Mouse (Mus musculus): ENCODE data around the gene Pfn3. TPM values are rescaled to one million over a fixed set of nuclear protein-coding genes. Genes with fewer than 3 reads are reported as not detected.

Pfn3 gene
- polyA plus RNA-seq, 1 experiment = not detected

DNA sequence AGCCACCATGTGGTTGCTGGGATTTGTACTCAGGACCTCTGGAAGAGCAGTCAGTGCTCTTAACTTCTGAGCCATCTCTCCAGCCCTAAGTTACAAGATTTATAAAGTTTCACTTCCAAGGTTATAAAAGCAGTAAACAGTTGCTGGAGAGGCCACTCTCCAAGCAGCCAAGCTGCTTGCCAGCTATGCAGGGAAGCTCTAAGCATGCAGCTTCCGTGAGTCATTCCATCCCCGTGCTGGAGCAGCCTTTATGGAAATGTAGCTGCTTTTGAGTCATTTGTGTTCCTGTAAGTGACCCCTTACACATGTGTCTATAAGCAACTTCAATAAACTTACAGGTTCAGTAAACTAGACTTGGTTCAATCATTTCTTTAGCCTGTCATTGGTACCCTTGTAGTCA is 15.5 kb upstream of the Pfn3 start:
- no peak overlapping the region for H3K27ac ChIP-seq (ENCODE audit: insufficient read depth, low read depth, low read length)
- H3K27me3 ChIP-seq (ENCODE audit: control insufficient read depth, insufficient read depth, low read length) = no peaks in the 10 kb centered on the region
- TF ChIP-seq CTCF (IDR thresholded peaks at IDR 0.05; ENCODE audit: extremely low read depth, insufficient read length, insufficient replicate concordance, low read depth, low read length) = no peak
- no peak for TF ChIP-seq POLR2A (IDR thresholded peaks at IDR 0.05; ENCODE audit: low read depth, low read length)
- H3K4me1 ChIP-seq (ENCODE audit: control insufficient read depth, insufficient read depth, insufficient read length, low read length) = peaks cover 8% of the 10 kb centered on the region; the same call in 1 of the 2 replicates
- H3K36me3 ChIP-seq (ENCODE audit: control insufficient read depth, insufficient read depth, low read length) = no peaks in the 10 kb centered on the region
- H3K4me3 ChIP-seq (ENCODE audit: low read depth, low read length) = no peak overlapping the region
- 89% methylated on average over 2 of the region's 2 CpGs for WGBS

DNA sequence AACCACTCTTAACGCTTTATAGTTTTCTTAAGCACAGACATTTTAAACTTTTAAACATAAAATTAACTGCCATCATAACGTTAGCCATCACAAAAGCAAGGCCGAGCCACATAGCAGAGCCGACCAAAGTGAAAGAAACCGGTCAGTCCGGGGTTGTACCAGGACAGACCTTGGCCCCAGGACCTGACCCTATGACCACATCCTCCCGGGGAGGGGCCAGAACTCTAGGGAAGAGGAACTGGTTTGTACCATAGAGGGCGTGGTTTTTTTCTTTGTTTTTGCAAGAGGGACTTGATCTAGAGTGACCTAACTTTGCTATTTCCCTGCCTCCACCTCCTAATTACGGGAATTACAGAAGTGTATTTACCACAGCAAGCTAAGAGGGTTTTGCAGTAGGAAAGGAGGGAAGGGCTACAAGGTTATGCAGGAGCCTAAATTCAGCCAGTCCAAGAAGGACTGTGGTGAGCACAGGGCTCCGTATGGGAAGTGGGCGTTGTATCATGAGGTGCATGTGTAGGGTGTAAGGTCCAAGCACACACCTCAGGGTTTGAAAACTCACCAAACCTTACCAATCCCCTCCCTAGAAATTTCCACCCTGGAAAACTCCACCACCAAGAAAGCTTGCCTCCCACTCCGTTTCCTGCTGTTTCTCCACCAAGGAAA is 14.3 kb upstream of the Pfn3 start:
- Histone ChIP-seq H3K4me1 (ENCODE audit: control insufficient read depth, insufficient read depth, insufficient read length, low read length) (peaks cover 8% of the 10 kb centered on the region; the same call in 1 of the 2 replicates), H3K27ac (ENCODE audit: insufficient read depth, low read depth, low read length) (peak overlapping the region; percentile 43), H3K36me3 (ENCODE audit: control insufficient read depth, insufficient read depth, low read length) (no peaks in the 10 kb centered on the region), H3K4me3 (ENCODE audit: low read depth, low read length) (no peak overlapping the region), H3K27me3 (ENCODE audit: control insufficient read depth, insufficient read depth, low read length) (no peaks in the 10 kb centered on the region)
- 43% methylated on average over 12 of the region's 12 CpGs for whole genome bisulfite sequencing
- TF ChIP-seq POLR2A (IDR thresholded peaks at IDR 0.05; ENCODE audit: low read depth, low read length) (no peak), CTCF (IDR thresholded peaks at IDR 0.05; ENCODE audit: extremely low read depth, insufficient read length, insufficient replicate concordance, low read depth, low read length) (no peak)

- H3K4me3 ChIP-seq (ENCODE audit: low read depth, low read length) = no peak within 1 kb of the TSS
- no peak within 1 kb of the TSS for H3K27ac ChIP-seq (ENCODE audit: insufficient read depth, low read depth, low read length)
- TF ChIP-seq CTCF (IDR thresholded peaks at IDR 0.05; ENCODE audit: extremely low read depth, insufficient read length, insufficient replicate concordance, low read depth, low read length) (no peak), POLR2A (IDR thresholded peaks at IDR 0.05; ENCODE audit: low read depth, low read length) (no peak)
- H3K4me1 ChIP-seq (ENCODE audit: control insufficient read depth, insufficient read depth, insufficient read length, low read length) = peaks cover 8% of the 10 kb centered on the region
- H3K36me3 ChIP-seq (ENCODE audit: control insufficient read depth, insufficient read depth, low read length) = no peaks in the 10 kb centered on the region
- no peaks in the 10 kb centered on the region for H3K27me3 ChIP-seq (ENCODE audit: control insufficient read depth, insufficient read depth, low read length)
- WGBS = 80% methylated on average over 10 of the region's 10 CpGs
These were observed 11.6 kb upstream of the Pfn3 start, which contains the start of gene F12 for GRCm38 (mm10) chr13:55426613-55427012. F12 (minus strand) TSS chr13:55426793.

- WGBS = 8% methylated on average over 35 of the region's 35 CpGs
- Histone ChIP-seq H3K36me3 (ENCODE audit: control insufficient read depth, insufficient read depth, low read length) (no peaks in the 10 kb centered on the region), H3K27me3 (ENCODE audit: control insufficient read depth, insufficient read depth, low read length) (peaks cover 15% of the 10 kb centered on the region), H3K4me1 (ENCODE audit: control insufficient read depth, insufficient read depth, insufficient read length, low read length) (peaks cover 18% of the 10 kb centered on the region), H3K4me3 (ENCODE audit: low read depth, low read length) (peak overlapping the region; percentile 26), H3K27ac (ENCODE audit: insufficient read depth, low read depth, low read length) (no peak overlapping the region)
- TF ChIP-seq CTCF (IDR thresholded peaks at IDR 0.05; ENCODE audit: extremely low read depth, insufficient read length, insufficient replicate concordance, low read depth, low read length) (peak; percentile 65), POLR2A (IDR thresholded peaks at IDR 0.05; ENCODE audit: low read depth, low read length) (no peak)
These were observed 6.1 kb upstream of the Pfn3 start for GRCm38 (mm10) chr13:55420933-55421800.

- 22% methylated on average over 51 of the region's 51 CpGs for WGBS
- TF ChIP-seq POLR2A (IDR thresholded peaks at IDR 0.05; ENCODE audit: low read depth, low read length) (no peak), CTCF (IDR thresholded peaks at IDR 0.05; ENCODE audit: extremely low read depth, insufficient read length, insufficient replicate concordance, low read depth, low read length) (no peak)
These were observed 5.2 kb upstream of the Pfn3 start for GRCm38 (mm10) chr13:55420018-55420932.

DNA sequence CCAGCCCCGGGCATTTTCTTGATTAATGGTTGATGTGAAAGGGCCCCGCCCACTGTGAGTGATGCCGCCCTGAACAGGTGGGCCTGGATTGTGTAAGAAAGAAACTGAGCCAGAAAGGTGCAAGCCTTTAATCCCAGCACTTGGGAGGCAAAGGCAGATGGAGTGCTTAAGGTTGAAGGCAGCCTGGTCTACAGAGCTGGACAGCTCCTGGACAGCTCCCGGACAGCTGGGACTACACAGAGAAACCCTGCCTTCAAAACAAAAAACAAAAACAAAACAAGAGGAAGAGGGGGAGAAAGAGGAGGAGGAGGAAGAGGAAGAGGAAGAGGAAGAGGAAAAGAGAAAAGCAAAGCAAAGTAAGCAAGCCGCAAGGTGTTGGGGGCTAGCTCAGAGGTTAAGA is 4.1 kb upstream of the Pfn3 start:
- Histone ChIP-seq H3K27ac (ENCODE audit: insufficient read depth, low read depth, low read length) (no peak overlapping the region), H3K27me3 (ENCODE audit: control insufficient read depth, insufficient read depth, low read length) (peaks cover 19% of the 10 kb centered on the region), H3K4me3 (ENCODE audit: low read depth, low read length) (no peak overlapping the region), H3K36me3 (ENCODE audit: control insufficient read depth, insufficient read depth, low read length) (no peaks in the 10 kb centered on the region), H3K4me1 (ENCODE audit: control insufficient read depth, insufficient read depth, insufficient read length, low read length) (peaks cover 22% of the 10 kb centered on the region)
- 54% methylated on average over 5 of the region's 5 CpGs for WGBS
- TF ChIP-seq POLR2A (IDR thresholded peaks at IDR 0.05; ENCODE audit: low read depth, low read length) (no peak), CTCF (IDR thresholded peaks at IDR 0.05; ENCODE audit: extremely low read depth, insufficient read length, insufficient replicate concordance, low read depth, low read length) (no peak)

More at GRCm38 (mm10) chr13:55420018-55420932, 5.2 kb upstream of the Pfn3 start:
- H3K4me1 ChIP-seq (ENCODE audit: control insufficient read depth, insufficient read depth, insufficient read length, low read length) = peaks cover 18% of the 10 kb centered on the region
- H3K27me3 ChIP-seq (ENCODE audit: control insufficient read depth, insufficient read depth, low read length) = peaks cover 17% of the 10 kb centered on the region
- H3K27ac ChIP-seq (ENCODE audit: insufficient read depth, low read depth, low read length) = no peak overlapping the region
- H3K36me3 ChIP-seq (ENCODE audit: control insufficient read depth, insufficient read depth, low read length) = no peaks in the 10 kb centered on the region
- peak overlapping the region; percentile 26; the same call in 1 of the 2 replicates for H3K4me3 ChIP-seq (ENCODE audit: low read depth, low read length)

All from small intestine, adult 2 months (tissue).